Mouse (Mus musculus): ENCODE measurements around the gene Vgll4. TPM values are rescaled to one million over a fixed set of nuclear protein-coding genes. Genes with fewer than 3 reads are reported as not detected.
A peak's percentile ranks its signal among the peaks of the same experiment; 100 is the strongest.

Gene Vgll4
- total RNA-seq (2021), result 10 to 100 TPM; 42.2 to 48.2 TPM
- long read RNA-seq, experiment 1, partial matches to known transcripts, result 0 of 6 reads
- long read RNA-seq, experiment 1, other reads (novel, unspliced or antisense), result 3 of 6 reads
- long read RNA-seq, experiment 2, partial matches to known transcripts, result 0 of 10 reads
- long read RNA-seq, experiment 2, other reads (novel, unspliced or antisense), result 9 of 10 reads

DNA sequence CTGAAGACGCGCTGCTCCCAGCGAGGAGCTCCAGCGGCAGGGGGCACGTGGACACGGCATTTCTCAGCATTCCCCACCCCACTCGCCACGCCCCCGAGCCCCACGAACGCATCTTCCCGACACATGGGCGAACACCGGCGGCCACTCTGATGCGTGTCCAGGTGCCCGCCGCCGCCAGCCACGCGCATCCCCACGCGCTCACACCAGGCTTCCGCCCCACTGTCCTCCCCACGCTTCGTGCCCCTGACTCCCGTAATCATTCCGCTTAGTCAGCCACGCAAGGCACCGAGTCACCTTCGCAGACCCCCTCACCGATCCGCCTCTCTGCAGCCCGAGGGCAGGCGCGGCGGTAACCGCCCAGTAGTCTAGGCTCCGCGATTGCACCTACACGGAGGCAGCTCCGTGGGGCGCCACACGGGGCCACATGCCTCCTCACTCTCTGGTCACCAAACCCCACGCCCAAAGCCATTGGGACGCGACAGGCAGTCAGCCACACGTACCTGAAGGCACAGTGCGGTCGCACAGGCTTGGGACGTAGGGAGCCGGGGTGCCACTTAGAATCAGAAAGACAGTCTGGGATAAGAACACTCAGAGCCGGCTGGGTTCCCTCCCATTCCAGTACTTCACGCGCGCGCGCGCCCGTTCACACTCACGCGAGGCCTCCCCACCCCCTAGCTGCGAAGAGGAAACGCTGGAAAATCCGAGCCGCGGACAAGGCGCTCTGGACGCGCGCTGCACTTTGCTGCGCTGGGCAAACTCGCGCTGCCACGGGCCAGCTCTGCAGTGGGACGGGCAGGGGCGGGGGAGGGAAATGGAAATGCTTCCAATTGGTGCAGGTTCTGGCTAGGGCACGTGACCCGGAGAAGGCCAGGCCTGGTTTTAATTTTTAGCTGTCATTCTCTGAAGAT is at the start of gene Vgll4:
Vgll4 (minus strand) TSS at position 782 of the 908 bp plus-strand sequence.
- peak; percentile 47 to 60 for DNase-seq (ENCODE audit: low spot score in 2 of 2)

DNA sequence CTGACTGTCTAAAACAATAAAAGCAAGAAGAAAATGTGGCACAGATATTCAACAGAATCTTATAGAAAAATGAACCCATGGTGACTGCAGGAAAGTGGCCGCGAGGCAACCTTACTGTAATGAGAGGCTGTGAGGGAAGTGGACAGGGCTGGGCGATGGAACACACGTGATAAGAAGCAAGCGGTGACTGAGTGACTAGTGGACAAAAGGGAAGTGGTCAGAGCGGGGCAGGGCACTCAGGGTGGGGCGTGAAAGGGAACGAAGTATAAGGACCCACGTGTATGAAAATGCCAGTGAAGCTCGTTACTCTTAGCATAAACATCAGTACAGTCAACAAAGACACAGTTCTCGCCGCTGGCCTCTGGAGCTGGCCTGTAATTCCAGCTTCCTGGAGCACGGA is 45.7 kb upstream of the Vgll4 start:
- no peak for DNase-seq (ENCODE audit: low spot score in 2 of 2)

DNA sequence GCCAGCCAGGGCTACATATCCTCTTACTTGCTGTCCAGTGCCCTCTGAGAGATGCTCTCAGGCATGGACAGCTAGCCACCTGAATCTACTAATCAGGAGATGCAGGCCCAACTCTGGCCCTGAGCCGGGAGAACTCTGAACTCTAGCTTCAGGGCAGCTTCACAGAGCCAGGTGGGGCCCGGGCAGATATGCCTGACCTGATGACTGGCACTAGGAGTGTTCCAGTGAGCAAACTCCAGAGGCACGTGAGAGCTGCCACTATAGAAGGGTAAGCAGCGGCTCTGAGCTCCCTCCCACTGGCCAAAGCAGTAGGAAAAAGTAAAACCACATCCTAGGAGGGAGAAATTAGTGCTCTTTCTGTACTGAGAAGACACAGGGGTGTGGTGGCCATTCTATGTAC is 43.8 kb upstream of the Vgll4 start:
- no peak for DNase-seq (ENCODE audit: low spot score in 2 of 2)

DNA sequence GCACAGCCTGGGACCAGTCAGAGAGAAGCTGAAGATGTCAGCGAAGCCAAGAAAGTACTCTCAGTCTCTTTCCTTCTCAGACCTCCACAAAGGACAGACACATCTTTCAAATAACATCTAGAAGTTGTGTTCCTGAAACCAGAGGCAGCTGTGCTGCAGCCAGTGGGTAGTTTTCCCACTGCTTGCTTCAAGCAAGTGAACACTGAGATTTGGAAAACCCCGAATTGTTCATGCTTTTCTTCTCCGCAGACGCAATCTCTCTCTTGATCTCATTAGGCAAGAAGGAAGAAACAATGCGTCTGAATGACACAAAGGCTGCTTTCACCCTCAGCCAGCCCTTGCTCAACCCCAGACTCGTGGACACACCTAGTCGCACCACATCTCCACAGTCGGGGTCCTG is 42.0 kb upstream of the Vgll4 start:
- DNase-seq (ENCODE audit: low spot score in 2 of 2), result no peak

- DNase-seq (ENCODE audit: low spot score in 2 of 2), result no peak
Measured at GRCm38 (mm10) chr6:115010815-115011214, 41.0 kb upstream of the Vgll4 start.

DNA sequence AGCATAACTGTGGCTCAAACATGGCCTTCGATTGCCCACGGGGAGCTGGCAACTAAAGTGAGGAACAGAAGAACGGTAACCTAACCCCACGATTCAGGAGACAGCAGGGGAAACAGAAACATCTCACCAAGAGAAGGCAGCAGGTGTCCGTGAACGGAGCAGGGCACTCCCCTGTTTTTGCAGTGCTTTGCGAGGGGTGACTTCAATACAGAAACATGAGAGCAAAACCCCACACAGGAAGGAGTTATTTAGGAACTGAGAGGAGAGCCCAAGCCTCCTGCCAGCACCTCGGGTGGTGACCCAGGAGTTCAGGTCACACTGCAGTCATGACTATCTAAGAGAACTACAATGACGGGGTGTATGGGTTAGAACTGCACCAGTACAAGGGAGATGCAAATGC is 40.5 kb upstream of the Vgll4 start:
- no peak for DNase-seq (ENCODE audit: low spot score in 2 of 2)

- peak; percentile 68 to 77 for DNase-seq (ENCODE audit: low spot score in 2 of 2)
Measured at GRCm38 (mm10) chr6:115007728-115008127, 37.9 kb upstream of the Vgll4 start.

DNA sequence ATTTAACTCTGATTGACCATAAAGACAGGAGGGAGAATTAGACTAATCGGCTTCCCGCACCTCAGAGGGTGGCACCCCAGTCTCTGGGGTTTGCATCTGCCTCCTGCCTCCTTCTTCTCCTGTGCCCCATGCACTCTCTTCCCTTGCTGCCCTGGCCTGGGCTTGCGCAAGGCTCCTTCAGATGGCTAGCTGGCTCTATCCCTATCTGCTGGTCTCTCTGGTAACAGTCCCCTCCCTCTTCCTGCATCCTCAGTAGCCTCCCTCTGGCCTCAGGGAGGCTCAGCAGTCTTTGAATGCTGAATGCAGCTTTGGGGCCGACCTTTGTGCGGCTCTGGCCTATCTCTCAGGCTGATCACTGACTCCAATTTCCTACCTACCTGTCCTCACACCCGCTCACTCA is 37.2 kb upstream of the Vgll4 start:
- no peak for DNase-seq (ENCODE audit: low spot score in 2 of 2)

- no peak for DNase-seq (ENCODE audit: low spot score in 2 of 2)
Measured at GRCm38 (mm10) chr6:115006065-115006464, 36.3 kb upstream of the Vgll4 start.

DNA sequence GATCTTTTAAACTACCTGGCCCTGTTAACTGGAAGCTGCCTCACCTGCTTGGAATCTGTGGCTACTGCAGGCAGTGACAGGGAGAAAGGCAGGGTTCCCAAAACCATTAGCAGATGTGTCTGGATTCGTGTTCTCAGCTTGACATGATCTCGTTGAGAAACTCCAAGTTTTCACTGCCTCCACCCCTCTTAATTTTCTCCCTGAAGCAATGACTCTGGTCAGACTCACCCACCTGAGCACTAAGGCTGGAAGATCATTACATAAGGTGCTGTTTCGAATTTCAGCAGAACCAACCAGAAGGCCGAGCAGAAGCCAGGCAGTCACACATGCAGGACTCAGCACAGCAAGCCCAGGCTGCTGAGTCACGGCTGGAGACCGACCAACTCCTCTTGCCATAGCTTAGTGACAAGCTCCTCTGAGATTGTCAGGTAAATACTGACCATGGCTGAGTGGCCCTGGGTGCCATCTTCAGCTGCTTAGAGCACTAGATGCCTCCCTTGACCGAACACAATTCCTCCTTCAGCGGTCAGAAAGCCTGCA is 35.6 kb upstream of the Vgll4 start:
- no peak for DNase-seq (ENCODE audit: low spot score in 2 of 2)

DNA sequence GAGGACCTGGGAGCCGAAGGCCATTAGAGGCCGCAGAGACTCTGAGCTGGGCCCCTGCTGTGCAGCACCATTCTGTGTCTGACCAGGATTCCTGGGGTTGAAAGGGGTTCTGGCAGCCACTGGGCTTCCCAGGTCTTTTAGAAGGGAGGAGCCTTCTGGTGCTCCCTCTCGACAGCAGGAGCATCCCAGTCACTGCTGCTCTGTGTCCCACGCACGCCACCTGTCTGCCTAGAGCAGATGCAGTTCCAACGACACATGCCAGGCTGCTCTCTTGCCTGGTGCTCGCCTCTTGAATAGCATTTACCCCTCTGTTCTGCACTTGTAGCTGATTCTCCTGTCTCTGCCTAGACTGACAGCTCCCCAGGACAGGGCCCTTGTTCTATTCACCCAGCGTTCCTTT is 34.8 kb upstream of the Vgll4 start:
- no peak for DNase-seq (ENCODE audit: low spot score in 2 of 2)

DNA sequence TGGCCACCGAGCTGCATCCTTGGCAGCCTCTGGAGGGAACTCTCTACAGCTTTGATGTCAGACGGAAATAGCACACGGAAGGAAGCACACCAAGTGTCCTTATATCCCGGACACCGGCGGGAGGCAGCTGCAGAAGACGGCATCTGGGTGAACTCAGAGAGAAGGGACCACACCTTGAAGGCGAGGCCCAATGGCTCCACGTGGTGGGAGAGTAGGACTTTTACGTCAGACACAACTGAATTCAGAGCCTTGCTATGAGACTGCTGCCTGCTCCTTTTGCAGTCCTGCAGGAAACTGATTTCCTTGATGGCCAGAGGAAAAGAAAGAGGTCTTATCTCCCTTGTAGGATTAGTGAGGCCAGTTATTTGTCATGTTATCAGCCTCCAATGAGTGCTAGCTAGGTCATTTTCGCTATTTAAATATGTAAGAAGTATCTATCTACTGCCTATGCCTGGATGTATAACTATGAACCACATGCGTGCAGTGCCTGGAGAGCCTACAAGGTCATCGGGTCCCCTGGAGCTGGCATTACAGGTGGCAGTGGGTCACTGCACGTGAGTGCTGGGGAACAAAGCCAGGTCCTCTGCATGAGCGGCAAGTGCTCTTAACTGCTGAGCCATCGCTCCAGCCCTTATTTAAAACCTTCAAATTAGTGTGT is 28.7 kb upstream of the Vgll4 start:
- no peak for DNase-seq (ENCODE audit: low spot score in 2 of 2)

DNA sequence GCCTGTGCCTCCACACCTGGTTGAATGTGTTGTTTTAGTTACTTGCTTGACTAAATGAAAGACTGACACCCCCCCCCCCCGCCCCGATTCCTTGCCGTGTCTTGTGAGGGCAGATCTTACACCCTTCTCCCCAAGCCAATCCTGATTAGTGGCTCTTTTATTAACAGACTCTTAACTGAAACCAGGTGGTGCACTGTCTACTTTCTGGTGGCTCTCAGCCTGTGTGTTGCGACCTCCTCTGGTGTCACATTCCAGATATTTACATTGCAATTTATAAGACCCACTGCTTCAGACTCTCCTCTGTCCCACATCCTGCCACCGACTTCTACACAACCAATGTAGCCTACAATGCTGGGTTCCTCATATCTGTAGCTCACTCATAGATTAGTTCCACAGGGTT is 27.7 kb upstream of the Vgll4 start:
- DNase-seq (ENCODE audit: low spot score in 2 of 2), result no peak

DNA sequence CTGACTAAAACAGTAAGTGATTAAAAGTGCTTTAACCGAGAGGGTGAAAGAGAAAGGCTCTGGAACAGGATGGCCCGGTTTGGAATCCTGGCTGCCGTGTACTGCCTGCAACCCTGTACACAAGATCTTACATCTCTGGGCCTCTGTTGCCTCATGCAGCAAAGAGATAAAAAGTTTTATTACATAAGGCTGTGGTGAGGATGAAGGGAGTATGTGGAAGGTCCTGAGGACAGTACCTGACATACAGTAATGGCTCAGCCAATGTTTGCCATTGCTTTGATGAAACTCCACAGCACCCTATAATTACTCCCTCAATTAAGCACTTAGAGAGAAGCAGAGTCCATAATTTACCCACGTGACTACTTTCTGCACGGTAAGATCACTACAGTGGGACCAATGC is 27.1 kb upstream of the Vgll4 start:
- no peak for DNase-seq (ENCODE audit: low spot score in 2 of 2)

- no peak for DNase-seq (ENCODE audit: low spot score in 2 of 2)
Measured at GRCm38 (mm10) chr6:114994079-114994478, 24.3 kb upstream of the Vgll4 start.

DNA sequence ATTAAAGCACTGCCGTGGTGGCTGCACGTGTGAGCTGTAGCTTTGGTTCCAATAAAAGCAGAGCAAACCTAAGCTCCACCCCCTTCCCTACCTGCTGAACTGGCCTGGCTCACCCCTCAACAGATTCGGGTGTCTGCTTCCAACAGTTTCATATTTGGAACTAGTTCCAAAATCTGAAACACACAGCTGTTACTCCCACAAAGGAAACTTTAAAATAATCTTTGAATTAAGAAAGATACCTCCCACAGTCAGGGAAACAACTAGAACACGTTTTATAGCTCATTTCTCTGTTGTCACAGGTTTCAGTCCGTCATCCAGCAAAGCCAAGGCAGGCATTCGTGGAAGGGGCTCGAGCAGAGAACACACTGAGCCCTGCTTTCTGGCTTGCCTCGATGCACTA is 23.9 kb upstream of the Vgll4 start:
- DNase-seq (ENCODE audit: low spot score in 2 of 2), result no peak

DNA sequence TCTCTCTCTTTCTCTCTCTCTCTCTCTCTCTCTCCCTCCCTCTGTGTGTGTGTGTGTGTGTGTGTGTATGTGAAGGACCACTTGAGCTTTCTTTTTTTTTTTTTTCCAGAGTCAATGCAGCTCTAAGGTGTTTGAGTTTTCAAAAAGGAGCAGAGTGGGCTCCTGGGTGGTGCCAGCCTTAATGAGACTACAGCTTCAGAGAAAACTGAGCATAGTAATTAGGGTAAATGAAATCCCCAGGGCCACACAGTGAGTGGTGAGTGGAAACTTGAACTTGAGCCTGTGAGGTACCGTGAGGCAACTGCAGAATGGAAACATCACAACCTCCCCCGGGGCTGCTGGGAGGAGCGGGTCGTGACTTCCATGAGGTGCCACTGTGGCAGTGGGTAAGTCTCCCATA is 22.1 kb upstream of the Vgll4 start:
- no peak for DNase-seq (ENCODE audit: low spot score in 2 of 2)

DNA sequence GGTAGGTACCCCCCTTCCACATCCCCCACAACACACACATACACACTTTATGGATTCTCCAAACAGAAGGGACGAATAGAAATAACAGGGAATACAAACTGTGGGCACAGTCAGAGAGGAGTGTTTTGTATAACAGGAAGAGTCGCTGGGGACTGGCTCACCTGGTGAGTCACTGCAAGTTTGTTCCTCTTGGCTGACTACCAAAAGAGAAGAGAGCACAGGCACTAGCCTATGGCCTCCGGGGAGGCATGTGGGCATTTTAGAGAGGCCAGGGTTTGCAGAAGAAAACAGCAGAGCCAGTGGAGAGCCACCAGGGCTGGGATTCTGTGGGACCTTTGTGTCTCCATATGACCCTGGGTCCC is 18.8 kb upstream of the Vgll4 start:
- no peak for DNase-seq (ENCODE audit: low spot score in 2 of 2)

GRCm38 (mm10) chr6:114987966-114988618 is 18.3 kb upstream of the Vgll4 start:
- DNase-seq (ENCODE audit: low spot score in 2 of 2), result no peak

- DNase-seq (ENCODE audit: low spot score in 2 of 2), result no peak
Measured at GRCm38 (mm10) chr6:114982671-114983070, 12.9 kb upstream of the Vgll4 start.

DNA sequence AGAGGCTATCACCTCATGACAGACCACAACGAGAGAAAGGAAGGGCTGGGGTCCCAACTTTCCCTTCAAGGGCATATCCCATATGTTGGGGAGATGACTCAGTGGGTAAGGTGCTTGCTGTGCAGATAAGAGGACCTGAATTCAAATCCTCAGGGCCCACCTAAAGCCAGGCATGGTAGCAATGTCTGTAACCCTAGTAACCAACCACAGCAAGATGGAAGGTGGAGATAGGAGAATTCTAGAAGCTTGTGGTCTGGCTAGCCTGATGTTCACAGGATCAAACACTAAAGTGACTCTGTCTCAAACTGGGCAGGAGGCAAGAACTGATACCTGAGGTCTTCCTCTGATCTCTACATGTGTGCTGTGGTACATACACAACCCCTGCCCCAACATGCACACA is 9.9 kb upstream of the Vgll4 start:
- DNase-seq (ENCODE audit: low spot score in 2 of 2), result no peak

All from gastrocnemius, postnatal 4 days (tissue).